Comparison of ENCODE assay signal across 8 mouse cellular contexts in the genomic region with DNA sequence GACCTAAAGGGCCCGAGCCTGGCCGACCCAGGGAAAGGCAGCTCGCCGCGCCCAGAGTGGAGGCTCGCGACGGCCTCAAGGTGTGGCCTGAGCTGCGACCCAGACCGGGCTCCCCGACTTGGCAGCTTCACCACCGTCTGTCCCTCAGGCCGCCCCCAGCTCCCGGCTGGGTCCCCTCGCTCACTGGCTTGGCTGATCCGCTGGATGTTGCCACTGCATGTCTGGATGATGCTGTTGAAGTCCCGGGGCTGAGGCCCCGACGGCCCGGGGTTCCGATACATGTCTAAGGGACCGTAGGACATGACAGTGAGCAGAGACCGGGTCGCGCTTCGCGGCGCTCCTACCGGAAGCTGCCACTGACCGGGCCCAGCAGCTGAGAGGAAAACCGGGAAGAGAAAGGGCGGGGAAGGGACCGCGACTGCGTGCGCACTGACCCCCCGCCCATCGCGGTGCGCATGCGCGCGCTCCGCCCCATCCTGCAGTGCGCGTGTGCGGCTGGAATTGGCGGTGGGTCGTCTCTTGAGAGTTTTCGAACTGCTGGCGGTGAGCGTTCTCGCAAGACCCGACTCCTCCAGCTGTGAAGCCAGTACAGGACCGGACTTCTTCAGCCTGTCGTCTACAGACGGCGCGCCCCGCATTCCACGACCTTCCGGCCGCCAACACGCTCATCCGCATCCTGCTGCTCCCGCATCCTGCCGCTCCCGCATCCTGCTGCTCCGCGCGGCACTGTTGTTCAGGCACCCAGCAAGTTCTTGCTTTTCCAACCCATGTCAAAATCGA. TPM values are rescaled to one million over a fixed set of nuclear protein-coding genes. Genes with fewer than 3 reads are reported as not detected.
DNase-seq lines count a peak whose midpoint lies in the region; ATAC-seq and TF ChIP-seq lines count a peak whose summit lies in the region.

A gene (minus strand): TSS at position 446 of the 780 bp plus-strand sequence.

- no peaks in the 10 kb centered on the region for H3K9me3 ChIP-seq in CH12.LX (replicated peaks; ENCODE audit: low read length)
- H3K9me3 ChIP-seq in forebrain, embryonic 12.5 days = no peaks in the 10 kb centered on the region
- no peaks in the 10 kb centered on the region for H3K9me3 ChIP-seq in heart, postnatal 0 days (replicated peaks; ENCODE audit: control insufficient read depth, low read length)
- no peaks in the 10 kb centered on the region for H3K9me3 ChIP-seq in liver, embryonic 16.5 days (replicated peaks; ENCODE audit: control insufficient read depth, low read length)
- H3K9me3 ChIP-seq in neural tube, embryonic 13.5 days = no peaks in the 10 kb centered on the region

- TF ChIP-seq POLR2A in CH12.LX (IDR thresholded peaks at IDR 0.05; ENCODE audit: low read depth, low read length) = peak; percentile 95
- peak; percentile 87 for TF ChIP-seq POLR2A in testis, adult 2 months (IDR thresholded peaks at IDR 0.05; ENCODE audit: control insufficient read depth, low read depth, low read length)

- dilution Hi-C loops in CH12.LX (cut with MboI; ENCODE audit: extremely low pct_ligation_motif_present, extremely low pct_unique_long_range_greater_than_20kb, low sequenced_read_pairs) = no loop called here

- peak; percentile 97 for ATAC-seq in forebrain, embryonic 12.5 days (ENCODE audit: low FRiP score)
- ATAC-seq in heart, postnatal 0 days (ENCODE audit: insufficient read depth, low read depth) = peak; percentile 96
- ATAC-seq in liver, embryonic 16.5 days (ENCODE audit: low read depth) = peak; percentile 94
- peak; percentile 98 for ATAC-seq in neural tube, embryonic 13.5 days (ENCODE audit: low read depth)

- TF ChIP-seq CTCF in CH12.LX (conservative IDR thresholded peaks at IDR 0.05 in 1 of 2, IDR thresholded peaks at IDR 0.05 in 1 of 2; ENCODE audit: low read depth in 2 of 2, low read length in 2 of 2) = no peak
- no peak for TF ChIP-seq CTCF in heart, postnatal 0 days (IDR thresholded peaks at IDR 0.05; ENCODE audit: low read depth)
- no peak for TF ChIP-seq CTCF in testis, adult 2 months (IDR thresholded peaks at IDR 0.05; ENCODE audit: control insufficient read depth, insufficient read depth, insufficient replicate concordance, low read depth, low read length)

- H3K27ac ChIP-seq in CH12.LX (ENCODE audit: insufficient read depth, low read depth) = peak within 1 kb of the TSS; percentile 49
- H3K27ac ChIP-seq in forebrain, embryonic 12.5 days = peak within 1 kb of the TSS; percentile 84
- peak within 1 kb of the TSS; percentile 90 for H3K27ac ChIP-seq in heart, postnatal 0 days (ENCODE audit: low read depth)
- H3K27ac ChIP-seq in liver, embryonic 16.5 days (ENCODE audit: low read length) = peak within 1 kb of the TSS; percentile 91
- H3K27ac ChIP-seq in neural tube, embryonic 13.5 days (replicated peaks) = peak within 1 kb of the TSS; percentile 88
- peak within 1 kb of the TSS; percentile 76 for H3K27ac ChIP-seq in testis, adult 2 months (ENCODE audit: control insufficient read depth, insufficient read depth, low read depth, low read length)

- H3K4me2 ChIP-seq in CH12.LX (ENCODE audit: insufficient read depth, low read depth, poor library complexity, severe bottlenecking) = peak within 1 kb of the TSS; percentile 75
- H3K4me2 ChIP-seq in forebrain, embryonic 12.5 days = peak within 1 kb of the TSS; percentile 90
- H3K4me2 ChIP-seq in heart, postnatal 0 days (ENCODE audit: low read depth, low read length) = peak within 1 kb of the TSS; percentile 88
- peak within 1 kb of the TSS; percentile 98 for H3K4me2 ChIP-seq in liver, embryonic 16.5 days (ENCODE audit: low read depth, low read length)
- peak within 1 kb of the TSS; percentile 94 for H3K4me2 ChIP-seq in neural tube, embryonic 13.5 days

- peak; percentile 25; the same call in 1 of the 2 replicates for TF ChIP-seq EP300 in CH12.LX (IDR thresholded peaks at IDR 0.05; ENCODE audit: low read length)
- TF ChIP-seq EP300 in heart, postnatal 0 days (IDR thresholded peaks at IDR 0.05; ENCODE audit: low read depth) = 0 out of 2 replicates have a peak, but pooled peaks have one; percentile 15

- no peaks in the 10 kb centered on the region for H3K27me3 ChIP-seq in CH12.LX (replicated peaks)
- peaks cover 4% of the 10 kb centered on the region; the same call in 1 of the 2 replicates for H3K27me3 ChIP-seq in forebrain, embryonic 12.5 days
- H3K27me3 ChIP-seq in heart, postnatal 0 days (ENCODE audit: control insufficient read depth, insufficient read depth, low read length) = no peaks in the 10 kb centered on the region
- no peaks in the 10 kb centered on the region for H3K27me3 ChIP-seq in liver, embryonic 16.5 days (ENCODE audit: control insufficient read depth, insufficient read depth, low read depth, low read length)
- no peaks in the 10 kb centered on the region for H3K27me3 ChIP-seq in neural tube, embryonic 13.5 days
- no peaks in the 10 kb centered on the region for H3K27me3 ChIP-seq in testis, adult 2 months (ENCODE audit: control insufficient read depth, insufficient read depth, low read length)

- TF ChIP-seq RAD21 in CH12.LX (IDR thresholded peaks at IDR 0.05; ENCODE audit: low read depth, low read length) = no peak

- WGBS in forebrain, embryonic 12.5 days = under 1% methylated on average over 72 of the region's 72 CpGs
- WGBS in heart, postnatal 0 days = under 1% methylated on average over 72 of the region's 72 CpGs
- WGBS in liver, embryonic 16.5 days (ENCODE audit: insufficient replicate concordance) = under 1% methylated on average over 72 of the region's 72 CpGs
- under 1% methylated on average over 72 of the region's 72 CpGs for WGBS in neural tube, embryonic 13.5 days

- peak within 1 kb of the TSS; percentile 72 for H3K9ac ChIP-seq in CH12.LX (ENCODE audit: insufficient read depth, low read depth)
- H3K9ac ChIP-seq in forebrain, embryonic 12.5 days = peak within 1 kb of the TSS; percentile 96
- peak within 1 kb of the TSS; percentile 81 for H3K9ac ChIP-seq in heart, postnatal 0 days (replicated peaks; ENCODE audit: low read depth, low read length)
- H3K9ac ChIP-seq in liver, embryonic 16.5 days (ENCODE audit: low read depth, low read length) = peak within 1 kb of the TSS; percentile 98
- H3K9ac ChIP-seq in neural tube, embryonic 13.5 days = peak within 1 kb of the TSS; percentile 97

- H3K36me3 ChIP-seq in CH12.LX (replicated peaks in 1 of 2; ENCODE audit: control insufficient read depth in 1 of 2, insufficient read depth in 1 of 2, low read length in 1 of 2) = peaks cover 14 to 21% of the 10 kb centered on the region in 2 experiments
- H3K36me3 ChIP-seq in forebrain, embryonic 12.5 days (replicated peaks) = peaks cover 17% of the 10 kb centered on the region
- 0 out of 2 replicates have a peak, but pooled peaks cover 4% of the 10 kb centered on the region for H3K36me3 ChIP-seq in heart, postnatal 0 days (replicated peaks; ENCODE audit: control insufficient read depth, insufficient read depth, low read length)
- no peaks in the 10 kb centered on the region for H3K36me3 ChIP-seq in liver, embryonic 16.5 days (ENCODE audit: control insufficient read depth, insufficient read depth)
- H3K36me3 ChIP-seq in neural tube, embryonic 13.5 days = peaks cover 16% of the 10 kb centered on the region
- H3K36me3 ChIP-seq in testis, adult 2 months (ENCODE audit: control insufficient read depth, insufficient read depth, low read length) = no peaks in the 10 kb centered on the region

- peak; percentile 83 for DNase-seq in CH12.LX (ENCODE audit: extremely low read depth)
- peak; percentile 75 for DNase-seq in c-Kit-positive CD71-positive TER-119-negative erythroid progenitor cells, embryonic 14.5 days (ENCODE audit: low read depth)
- DNase-seq in heart, postnatal 0 days (ENCODE audit: low spot score) = peak; percentile 90
- DNase-seq in kidney, postnatal 4 days = peak; percentile 91 to 95

- peaks cover 15 to 34% of the 10 kb centered on the region in 2 experiments for H3K4me1 ChIP-seq in CH12.LX (ENCODE audit: control insufficient read depth in 1 of 2, insufficient read depth in 2 of 2)
- H3K4me1 ChIP-seq in forebrain, embryonic 12.5 days = peaks cover 23% of the 10 kb centered on the region
- peaks cover 20% of the 10 kb centered on the region for H3K4me1 ChIP-seq in heart, postnatal 0 days (ENCODE audit: control insufficient read depth, insufficient read depth)
- H3K4me1 ChIP-seq in liver, embryonic 16.5 days (ENCODE audit: control insufficient read depth, low read depth, low read length) = peaks cover 23% of the 10 kb centered on the region
- H3K4me1 ChIP-seq in neural tube, embryonic 13.5 days (replicated peaks) = peaks cover 40% of the 10 kb centered on the region
- peaks cover 5% of the 10 kb centered on the region for H3K4me1 ChIP-seq in testis, adult 2 months (ENCODE audit: control insufficient read depth, insufficient read depth, low read length)

- peaks cover 13% of the 10 kb centered on the region for H3K79me2 ChIP-seq in CH12.LX (replicated peaks; ENCODE audit: control insufficient read depth, extremely low read depth, insufficient read depth, poor library complexity, severe bottlenecking)

- H3K4me3 ChIP-seq in CH12.LX (replicated peaks in 1 of 3; ENCODE audit: low read depth in 2 of 3, low read length in 2 of 3, poor library complexity in 1 of 3) = peak within 1 kb of the TSS; percentile 80 to 93 (median 90)
- H3K4me3 ChIP-seq in forebrain, embryonic 12.5 days (replicated peaks) = peak within 1 kb of the TSS; percentile 93
- peak within 1 kb of the TSS; percentile 74 for H3K4me3 ChIP-seq in heart, postnatal 0 days (ENCODE audit: low read depth, low read length)
- peak within 1 kb of the TSS; percentile 96 for H3K4me3 ChIP-seq in liver, embryonic 16.5 days (ENCODE audit: low read depth, low read length)
- peak within 1 kb of the TSS; percentile 96 for H3K4me3 ChIP-seq in neural tube, embryonic 13.5 days
- H3K4me3 ChIP-seq in testis, adult 2 months (ENCODE audit: control insufficient read depth, low read depth, low read length) = peak within 1 kb of the TSS; percentile 89

- in situ Hi-C loops in CH12.LX (cut with MboI; ENCODE audit: low pct_ligation_motif_present, low pct_unique_long_range_greater_than_20kb, low sequenced_read_pairs) = no loop called here

TF ChIP-seq in CH12.LX, 34 proteins besides CTCF, POLR2A, EP300 and RAD21 (continues in another document):
- TF ChIP-seq E2F4 (IDR thresholded peaks at IDR 0.05; ENCODE audit: insufficient replicate concordance, low read depth, low read length) (peak; percentile 75; the same call in 1 of the 2 replicates), JUN (IDR thresholded peaks at IDR 0.05; ENCODE audit: insufficient read depth, low read depth, low read length) (no peak)

RNA-seq across cellular contexts. Expression of the gene that starts here (rescaled TPM):
- total RNA-seq in CH12.LX (2012; rRNA removed) (12.4 and 14.5 TPM in 2 replicates), CH12.LX (2014; rRNA removed) (16.8 and 17.3 TPM in 2 replicates)
- polyA plus RNA-seq in CH12.LX (2012; ENCODE audit: insufficient read length, low read depth) = 15.7 and 16.3 TPM in 2 replicates
- polyA plus RNA-seq in forebrain, embryonic 12.5 days (2016; fragmentation: Nextera tagmentation; extraction: Ambion mirVana) = 93.7 and 94.7 TPM in 2 replicates
- 59.7 and 65.9 TPM in 2 replicates for total RNA-seq in heart, postnatal 0 days (2014; rRNA removed; ENCODE audit: low replicate concordance)
- polyA plus RNA-seq in heart, postnatal 0 days (2015; fragmentation: Nextera tagmentation; extraction: Ambion mirVana) = 46.3 and 48.5 TPM in 2 replicates
- 15.0 and 17.1 TPM in 2 replicates for polyA plus RNA-seq in liver, embryonic 16.5 days (2015; fragmentation: Nextera tagmentation; extraction: Ambion mirVana)
- 134 and 143 TPM in 2 replicates for polyA plus RNA-seq in neural tube, embryonic 13.5 days (2015; fragmentation: Nextera tagmentation; extraction: Ambion mirVana)
- polyA plus RNA-seq in testis, adult 2 months (2012; rRNA removed) = 13.7 and 17.7 TPM in 2 replicates

Comparison
In these comparisons a context has a peak if more than half of its experiments do, and no peak if none do; other contexts are left out.
1. Peak in every context shown above with its lines: DNase-seq, ATAC-seq, H3K4me3 ChIP-seq and H3K27ac ChIP-seq.